Mouse (Mus musculus) neural tube, embryonic 10.5 days (tissue): ENCODE data around the gene Ankrd53.
"Not testable (repeated sequence)": the region's sequence is repeated elsewhere in the genome, so short reads cannot be mapped to it uniquely, and the experiment has no call there.

ENCODE experiments used
- DNase-seq: peaks from one replicate; pipeline ENCODE4 v3.0.0-alpha.2; 2017; ENCODE audit warnings: low spot score; ENCODE audit errors: extremely low spot score

The Ankrd53 gene

DNA sequence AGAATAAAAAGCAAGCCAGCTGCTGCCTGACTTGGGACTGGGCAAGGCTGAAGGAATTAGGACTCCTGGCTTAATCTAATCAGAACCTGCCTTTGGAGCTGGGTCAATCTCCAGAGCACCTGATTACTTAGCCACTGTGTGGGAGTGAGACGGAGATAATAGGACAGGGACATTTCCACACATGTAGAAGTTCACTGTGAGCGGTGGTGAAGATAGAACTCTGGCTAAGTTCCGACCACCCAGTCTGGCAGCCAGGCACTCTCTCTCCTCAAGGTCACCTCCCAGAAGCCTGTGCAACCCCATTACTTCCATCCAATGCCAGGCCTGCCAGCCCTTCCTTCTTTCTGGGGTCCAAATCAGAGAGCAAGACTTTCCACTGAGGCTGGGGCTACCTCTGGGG, 4.5 kb downstream of the Ankrd53 start:
- no peak for DNase-seq

DNA sequence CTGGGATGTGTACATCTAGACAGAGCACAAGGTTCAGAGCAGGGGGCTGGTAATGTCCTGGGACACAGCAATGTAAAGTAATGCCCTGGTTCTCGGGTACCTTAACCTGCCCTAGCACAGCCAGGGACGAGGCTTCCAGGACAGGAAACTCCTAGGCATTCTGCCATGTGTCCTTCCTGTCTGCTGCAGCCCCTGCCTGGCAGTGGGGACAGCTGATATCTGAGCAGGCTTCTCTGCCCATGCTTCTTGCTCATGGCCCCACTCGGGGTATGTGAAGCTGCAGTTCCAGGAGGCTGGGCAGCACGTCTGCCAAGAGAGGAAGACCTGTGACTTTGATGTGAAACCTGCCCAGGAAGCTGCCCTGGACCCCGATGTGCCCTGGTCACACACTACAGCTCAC, 6.0 kb downstream of the Ankrd53 start:
- no peak for DNase-seq

- no peak for DNase-seq
Measured at GRCm38 (mm10) chr6:83774126-83774525, 11.7 kb downstream of the Ankrd53 start.

DNA sequence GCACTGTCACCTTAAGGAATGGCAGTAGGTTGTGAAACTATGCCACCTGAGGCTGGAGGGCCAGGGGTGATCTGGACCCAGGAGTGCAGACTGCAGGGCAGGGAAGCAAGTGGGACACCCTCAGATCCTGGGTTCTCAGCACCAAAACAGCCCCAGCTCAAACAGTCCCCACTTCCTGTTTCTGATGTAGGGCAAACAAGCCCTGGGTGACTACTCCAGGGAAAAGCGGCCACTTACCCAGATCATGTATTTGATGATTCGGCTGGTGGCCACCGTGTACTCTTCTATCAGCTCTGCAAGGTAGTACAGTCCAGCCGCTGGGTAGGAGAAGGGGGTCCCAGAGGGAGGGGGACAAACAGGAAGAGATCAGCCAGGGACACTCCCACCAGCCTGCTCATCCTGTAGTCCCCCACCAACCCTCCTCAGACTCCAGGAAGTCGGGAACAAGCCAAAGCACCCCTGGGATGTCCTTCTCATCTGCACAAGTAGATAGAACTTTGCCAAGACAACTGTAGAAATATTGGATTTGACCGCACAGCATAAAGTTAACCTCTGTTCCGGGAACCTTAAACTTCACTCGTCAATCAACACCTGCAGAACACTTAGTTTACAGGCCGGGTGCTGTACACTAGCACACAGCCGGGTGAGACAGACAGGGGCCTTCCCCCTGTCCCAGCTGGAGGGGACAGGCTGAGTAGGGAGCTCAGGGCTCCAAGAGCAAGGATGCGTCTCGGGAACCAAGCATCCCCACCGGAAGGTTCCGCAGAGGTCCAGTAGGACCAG, 12.5 kb downstream of the Ankrd53 start:
- DNase-seq = no peak

GRCm38 (mm10) chr6:83775638-83776293, 13.3 kb downstream of the Ankrd53 start, which contains the start of gene Tex261:
Tex261 (minus strand) TSS chr6:83775813.
- peak; percentile 89 for DNase-seq

- no peak for DNase-seq
Measured at GRCm38 (mm10) chr6:83778306-83778705, 15.9 kb downstream of the Ankrd53 start.

GRCm38 (mm10) chr6:83779026-83779425, 16.6 kb downstream of the Ankrd53 start:
- DNase-seq = peak; percentile 42

DNA sequence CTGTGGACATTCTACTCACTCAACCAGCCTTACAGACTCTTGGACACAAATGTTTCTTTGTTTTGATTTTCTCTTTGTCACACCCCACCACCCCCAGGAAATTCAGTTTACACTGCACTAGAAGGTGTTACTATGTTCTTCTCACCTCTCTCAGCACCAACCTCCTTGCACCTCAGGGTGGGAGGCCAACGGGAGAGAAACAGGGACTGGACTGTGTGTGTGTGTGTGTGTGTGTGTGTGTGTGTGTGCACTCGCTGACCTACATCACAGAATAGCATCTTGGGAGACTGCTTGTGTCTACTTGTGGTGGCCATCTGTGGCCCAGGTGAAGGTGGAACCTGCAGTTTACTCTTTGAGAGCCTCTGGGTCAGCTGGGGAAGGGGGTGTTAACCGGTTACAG, 24.0 kb downstream of the Ankrd53 start:
- no peak for DNase-seq

DNA sequence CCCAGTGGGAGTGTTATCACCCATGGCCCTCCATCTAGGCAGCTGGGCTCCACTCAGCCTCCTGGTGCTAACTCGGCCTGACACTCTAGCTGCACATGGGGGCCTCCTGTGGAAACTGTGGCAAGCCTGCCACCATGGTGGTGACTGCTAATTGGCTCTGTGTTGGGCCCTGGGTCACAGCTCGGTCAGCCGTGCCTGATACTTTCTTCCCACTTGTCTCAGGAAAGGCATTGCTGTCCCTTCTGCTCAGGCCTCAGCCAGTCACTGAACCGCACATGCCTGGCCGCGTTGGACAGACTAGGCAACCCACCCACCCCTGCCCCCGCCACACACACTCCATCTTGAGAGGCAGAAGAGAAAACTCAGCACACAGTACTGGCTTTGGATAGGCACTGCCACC, 26.1 kb downstream of the Ankrd53 start:
- peak; percentile 38 for DNase-seq

DNA sequence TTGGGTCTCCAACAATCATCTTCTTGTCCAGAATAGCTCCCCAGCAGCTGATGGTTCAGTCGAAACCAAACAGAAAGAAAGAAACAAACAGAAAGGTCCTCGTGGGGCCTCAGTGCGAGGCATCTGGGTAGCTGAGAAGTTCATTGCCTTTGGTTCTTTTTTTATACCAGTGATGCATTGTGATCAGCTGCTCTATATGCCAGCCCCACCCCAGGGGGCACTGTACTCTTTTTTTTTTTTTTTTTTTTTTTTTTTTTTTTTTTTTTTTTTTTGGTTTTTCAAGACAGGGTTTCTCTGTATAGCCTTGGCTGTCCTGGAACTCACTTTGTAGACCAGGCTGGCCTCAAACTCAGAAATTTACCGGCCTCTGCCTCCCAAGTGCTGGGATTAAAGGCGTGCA, 28.1 kb downstream of the Ankrd53 start:
- not testable (repeated sequence) for DNase-seq

- DNase-seq = no peak
Measured at GRCm38 (mm10) chr6:83791251-83791890, 28.9 kb downstream of the Ankrd53 start.

DNA sequence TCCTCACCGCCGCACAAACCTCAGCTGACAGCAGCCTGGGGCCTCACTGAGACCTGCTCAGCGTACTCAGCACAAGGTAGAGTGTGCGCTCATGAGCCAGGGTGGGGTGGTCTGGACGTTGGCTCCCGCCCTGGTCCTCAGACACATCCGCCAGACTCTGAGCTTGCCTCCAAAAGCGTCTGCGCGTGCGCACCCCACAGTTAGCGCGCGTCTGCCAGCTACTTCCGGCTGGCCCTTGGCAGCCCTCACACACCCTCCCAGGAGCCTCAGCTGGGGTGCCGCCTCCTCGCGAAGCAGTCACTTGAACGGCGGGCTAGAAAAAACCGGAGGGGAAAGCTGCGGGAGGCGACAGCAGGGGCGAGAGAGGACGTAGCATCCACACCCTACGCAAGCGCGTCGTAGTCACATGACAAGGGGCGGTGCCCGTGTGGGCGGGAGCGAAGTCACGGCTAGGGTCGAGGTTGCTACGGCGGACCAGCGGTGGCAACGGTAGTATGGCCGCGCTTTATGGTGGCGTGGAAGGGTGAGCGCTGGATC, 32.4 kb downstream of the Ankrd53 start, which contains the start of gene Nagk:
TSS of gene Nagk (plus strand) at position 223 of the 537 bp plus-strand sequence.
- DNase-seq = peak; percentile 94

DNA sequence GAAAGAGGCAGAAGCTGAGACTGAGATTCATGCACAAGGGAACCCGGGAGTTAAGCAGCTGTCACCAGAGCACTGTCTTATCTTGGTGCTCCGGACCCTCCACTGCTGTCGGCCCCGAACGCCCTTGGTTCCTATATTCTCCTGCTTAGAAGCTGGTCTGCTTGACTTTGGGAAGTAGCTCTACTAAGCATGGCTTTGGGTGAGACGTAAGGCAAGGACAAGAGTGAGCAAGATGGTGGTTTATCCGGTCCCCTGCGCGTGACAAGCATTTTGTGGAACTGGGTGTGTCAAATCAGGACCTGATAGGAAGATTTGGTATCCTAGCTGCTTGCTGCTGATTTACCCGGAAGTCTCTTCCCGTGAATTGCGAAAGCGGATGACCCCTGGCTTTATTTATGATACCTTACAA, 33.1 kb downstream of the Ankrd53 start:
- DNase-seq = no peak

- no peak for DNase-seq
Measured at GRCm38 (mm10) chr6:83796686-83797085, 34.2 kb downstream of the Ankrd53 start.

DNA sequence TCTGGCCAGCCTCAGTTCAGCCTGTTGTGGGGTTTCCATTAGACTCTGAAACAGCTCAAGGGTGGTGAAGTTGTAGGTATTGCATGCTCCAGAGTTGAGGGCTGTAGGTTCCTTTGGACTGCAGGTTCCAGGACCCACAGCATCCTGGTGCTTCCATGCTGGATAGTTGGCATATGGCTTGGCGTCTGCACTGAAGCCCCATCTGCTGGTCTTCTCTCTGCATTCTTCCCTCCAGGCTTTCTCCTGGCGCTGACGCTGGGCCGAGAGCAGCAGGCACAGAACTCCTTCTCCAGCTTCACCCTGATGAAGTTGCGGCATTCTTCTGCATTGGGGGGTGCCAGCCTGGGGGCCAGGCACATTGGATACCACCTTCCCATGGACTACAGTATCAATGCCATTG, 39.6 kb downstream of the Ankrd53 start:
- DNase-seq = no peak

- DNase-seq = no peak
Measured at GRCm38 (mm10) chr6:83802846-83803245, 40.4 kb downstream of the Ankrd53 start.

- no peak for DNase-seq
Measured at GRCm38 (mm10) chr6:83815801-83816200, 53.4 kb downstream of the Ankrd53 start.
